Mouse (Mus musculus): ENCODE data around the gene Cdk5rap2.
A peak's percentile ranks its signal among the peaks of the same experiment; 100 is the strongest.

Cdk5rap2 gene

DNA sequence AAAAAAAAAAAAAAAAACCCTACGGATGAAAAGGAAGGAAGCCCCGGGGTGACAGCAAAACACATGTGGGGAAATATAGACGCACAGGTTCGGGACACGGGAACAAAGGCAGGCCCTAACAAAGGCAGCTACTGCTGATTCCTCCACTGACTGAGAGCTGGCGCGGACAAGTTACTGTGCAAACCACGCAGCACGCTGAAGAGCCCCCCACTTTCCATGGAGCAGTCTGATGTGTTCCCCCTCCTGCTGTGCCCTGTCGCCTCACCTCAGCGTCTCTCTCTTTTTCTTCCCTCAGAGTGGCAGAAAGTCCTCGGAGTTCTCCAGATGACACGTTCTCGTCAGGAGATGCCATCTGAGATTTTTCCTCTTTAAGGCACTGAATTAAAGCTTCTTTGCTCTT, 55.8 kb downstream of the Cdk5rap2 start:
- peak in 1 of 2 experiments; percentile 48 for DNase-seq (ENCODE audit: low spot score in 2 of 2)

DNA sequence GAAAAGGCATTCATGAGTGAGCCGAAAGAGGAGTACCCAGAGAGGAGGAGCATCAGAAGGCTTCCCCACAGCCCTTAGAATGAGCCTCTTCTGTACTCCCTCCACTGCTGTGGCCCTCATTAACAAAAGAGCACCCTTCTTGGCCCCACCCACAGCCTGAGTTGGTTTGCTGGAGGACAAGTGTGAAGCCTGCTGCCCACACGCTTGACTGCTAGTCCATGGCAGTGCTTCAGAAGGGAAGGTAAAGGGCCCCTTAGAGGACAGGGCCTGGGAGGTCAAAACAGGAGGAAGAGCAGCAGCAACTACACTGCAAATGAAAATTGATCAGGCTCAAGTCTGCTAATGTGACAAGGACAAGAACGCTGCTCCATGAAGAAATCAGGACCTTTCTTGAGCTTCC, 56.6 kb downstream of the Cdk5rap2 start:
- peak in 1 of 2 experiments; percentile 44 for DNase-seq (ENCODE audit: low spot score in 2 of 2)

DNA sequence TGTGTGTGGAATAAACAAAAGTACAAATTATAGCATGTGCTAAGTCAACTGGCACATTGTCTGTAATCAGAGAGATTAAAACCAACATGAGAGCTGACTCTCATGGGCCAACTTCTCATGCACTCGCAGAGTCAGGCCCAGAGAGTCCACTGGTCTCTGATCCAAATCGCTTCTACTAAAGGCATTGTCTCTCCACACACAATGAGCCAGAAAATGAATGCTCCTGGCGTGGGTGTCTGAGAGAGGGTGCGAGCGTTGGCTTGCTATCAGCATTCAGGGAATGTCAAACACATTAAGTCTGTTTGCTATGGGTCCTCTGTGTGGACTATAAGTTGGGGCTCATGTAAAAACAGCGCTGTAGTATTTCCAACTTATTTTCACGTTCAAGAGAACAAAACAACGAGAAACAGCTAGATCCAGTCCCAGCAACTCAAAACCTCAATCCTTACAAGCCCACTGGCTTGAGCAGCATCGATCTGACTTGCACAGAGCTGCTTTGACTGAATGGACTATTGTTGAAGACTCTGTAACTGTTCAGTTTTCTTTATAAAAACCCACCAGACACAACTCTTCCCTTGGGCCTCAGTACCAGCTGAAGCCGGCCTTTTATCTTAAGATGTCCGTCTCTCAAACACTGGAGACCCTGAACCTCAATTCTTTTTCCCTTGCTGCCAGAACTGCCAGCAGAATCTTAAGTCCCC, 74.6 kb downstream of the Cdk5rap2 start:
- no peak for DNase-seq (ENCODE audit: low spot score in 2 of 2)

DNA sequence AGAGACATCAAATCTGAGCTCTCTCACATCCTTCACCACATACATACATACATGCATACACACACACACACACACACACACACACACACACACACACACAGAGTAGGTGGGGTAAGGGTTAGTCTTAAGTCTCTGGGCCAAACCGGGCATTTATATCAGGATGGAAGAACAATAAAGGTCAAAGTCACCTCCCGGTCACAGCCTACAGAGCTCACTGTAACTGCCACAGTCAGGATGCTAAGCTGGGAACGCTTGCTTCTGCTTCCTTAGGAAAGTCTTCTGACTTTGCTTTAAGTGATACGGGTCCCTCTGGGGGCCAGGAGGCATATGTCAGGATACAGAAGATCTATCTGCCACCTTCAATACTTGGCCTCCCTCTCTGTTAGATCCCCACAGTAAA, 75.2 kb downstream of the Cdk5rap2 start:
- DNase-seq (ENCODE audit: low spot score in 2 of 2): no peak

DNA sequence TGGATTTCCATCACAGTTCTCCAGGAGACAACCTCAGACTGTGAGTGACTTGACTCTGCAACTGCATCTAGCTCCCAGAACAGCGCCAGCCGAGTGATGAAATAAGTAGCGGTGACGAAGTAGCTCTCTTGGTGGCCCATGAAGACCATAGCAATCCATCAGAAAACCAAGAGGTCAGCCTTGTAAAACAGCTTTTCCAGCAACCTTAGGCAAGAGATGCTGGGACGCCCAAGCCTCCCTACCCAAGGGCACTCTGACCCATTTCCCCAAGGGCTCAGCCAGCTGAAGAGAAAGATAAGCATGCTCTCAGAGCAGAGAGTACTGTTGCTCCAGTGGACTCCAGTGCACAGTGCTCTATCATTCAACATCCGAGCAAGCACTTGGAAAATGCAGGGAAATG, 77.3 kb downstream of the Cdk5rap2 start:
- no peak for DNase-seq (ENCODE audit: low spot score in 2 of 2)

DNA sequence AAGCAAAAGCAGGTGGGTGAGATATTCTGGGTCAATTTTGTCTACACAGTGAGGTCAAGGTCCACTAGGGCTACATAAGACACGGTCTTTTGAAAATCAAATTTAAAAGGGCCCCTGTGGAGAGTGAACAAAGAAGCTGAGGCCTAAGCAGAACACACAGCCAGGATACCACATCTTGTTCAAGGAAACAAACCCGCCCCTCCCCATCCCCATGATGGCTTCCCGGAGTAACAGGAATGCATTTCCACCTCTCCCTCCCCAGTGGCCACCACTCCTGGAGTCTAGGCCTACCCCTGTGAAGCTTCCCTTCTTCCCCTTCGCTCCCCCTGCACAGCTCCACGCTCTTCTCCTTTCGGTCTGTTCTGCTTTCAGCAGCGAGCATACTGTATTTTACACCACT, 77.7 kb downstream of the Cdk5rap2 start:
- DNase-seq (ENCODE audit: low spot score in 2 of 2): no peak

DNA sequence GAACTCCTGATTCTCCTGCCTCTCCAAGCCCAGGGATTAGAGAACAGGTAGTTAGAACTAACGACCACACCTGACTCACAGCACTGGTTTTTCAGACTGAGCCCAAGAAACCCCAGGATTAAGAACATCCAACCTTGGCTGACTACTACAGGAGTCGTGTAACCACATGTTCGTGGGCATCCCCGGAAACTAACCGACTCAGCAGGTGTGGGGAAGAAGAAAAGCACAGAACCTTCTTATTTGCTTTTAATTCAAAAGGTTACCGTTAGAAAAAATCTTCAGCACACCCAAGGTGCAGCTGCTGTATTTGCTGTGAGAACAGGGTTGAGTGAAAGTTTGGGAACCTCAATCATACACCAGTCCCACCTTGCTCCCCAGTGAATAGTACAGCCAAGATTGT, 79.1 kb downstream of the Cdk5rap2 start:
- no peak for DNase-seq (ENCODE audit: low spot score in 2 of 2)

DNA sequence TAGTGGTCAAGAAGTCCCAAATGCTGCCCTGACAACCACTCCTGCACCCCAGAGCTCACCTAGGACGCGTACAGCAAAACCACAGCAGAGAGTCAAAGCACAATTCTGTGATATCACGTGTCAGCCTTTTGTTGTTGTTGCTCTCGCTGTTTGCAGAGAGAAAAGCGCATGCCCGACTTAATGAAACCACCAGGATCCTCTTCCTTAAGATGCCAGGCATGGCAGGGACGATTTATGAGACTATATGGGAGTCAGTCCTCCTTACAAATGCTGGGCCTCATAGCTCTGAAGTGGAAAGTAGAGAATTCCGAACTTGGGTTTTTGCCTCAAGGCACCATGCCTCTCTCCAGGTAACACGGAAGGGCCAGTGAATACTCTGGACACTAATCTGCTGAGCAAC, 82.2 kb downstream of the Cdk5rap2 start:
- no peak for DNase-seq (ENCODE audit: low spot score in 2 of 2)

DNA sequence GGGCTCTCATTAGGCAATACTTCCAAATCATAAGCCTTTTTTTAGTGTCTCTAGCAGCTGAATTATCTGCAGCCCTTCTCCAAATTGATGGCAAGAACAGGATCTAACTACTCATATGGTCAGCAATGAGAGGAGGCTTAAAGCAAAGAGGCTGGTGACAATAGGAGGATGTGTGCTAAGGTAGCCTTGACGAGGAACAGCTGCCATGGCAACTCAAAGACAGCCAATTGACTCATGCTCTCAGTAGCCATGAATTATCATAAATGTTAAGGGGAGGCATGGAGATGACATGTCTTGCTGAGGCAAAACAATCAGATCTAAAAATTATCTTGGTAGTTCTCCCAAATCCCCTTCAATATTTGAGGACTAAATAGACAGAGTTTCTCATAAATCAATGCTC, 82.8 kb downstream of the Cdk5rap2 start:
- DNase-seq (ENCODE audit: low spot score in 2 of 2): no peak

DNA sequence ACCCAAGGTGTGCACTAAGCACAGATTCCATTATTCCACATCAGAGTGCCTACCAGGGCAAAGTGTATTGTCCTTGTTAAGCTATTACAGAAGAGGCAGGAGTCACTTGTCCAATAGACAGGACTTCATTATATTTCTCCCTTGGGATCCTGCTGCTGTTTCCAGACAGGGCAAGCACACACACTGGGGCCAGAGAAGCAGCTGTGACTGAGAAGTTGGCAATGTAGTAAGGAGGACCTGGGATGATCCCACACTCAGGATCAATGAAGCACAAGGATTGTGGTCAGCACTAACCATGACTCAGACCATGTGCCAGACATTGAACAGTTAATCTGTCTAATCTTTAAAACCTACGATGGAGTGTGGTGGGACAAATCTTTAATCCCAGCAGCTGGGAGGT, 88.7 kb downstream of the Cdk5rap2 start:
- DNase-seq (ENCODE audit: low spot score in 2 of 2): no peak

DNA sequence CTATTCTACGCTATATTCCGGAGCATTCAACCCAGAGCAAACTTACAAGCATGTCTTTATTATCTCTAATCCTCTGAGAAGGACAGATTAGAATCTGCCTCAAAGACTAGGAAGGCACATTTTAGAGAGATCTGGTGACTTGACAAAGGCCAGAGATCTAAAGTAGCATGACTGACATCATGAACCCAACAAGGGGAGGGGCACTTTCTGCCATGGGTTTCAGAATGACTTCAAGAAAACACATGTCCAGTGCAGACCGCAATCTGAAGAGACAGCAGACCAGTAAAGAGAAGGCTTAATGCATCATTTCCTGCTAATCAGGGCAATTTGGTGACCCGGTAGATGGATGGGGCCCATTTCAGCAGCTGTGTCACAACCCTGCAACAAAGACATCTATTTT, 98.1 kb downstream of the Cdk5rap2 start:
- no peak for DNase-seq (ENCODE audit: low spot score in 2 of 2)

DNA sequence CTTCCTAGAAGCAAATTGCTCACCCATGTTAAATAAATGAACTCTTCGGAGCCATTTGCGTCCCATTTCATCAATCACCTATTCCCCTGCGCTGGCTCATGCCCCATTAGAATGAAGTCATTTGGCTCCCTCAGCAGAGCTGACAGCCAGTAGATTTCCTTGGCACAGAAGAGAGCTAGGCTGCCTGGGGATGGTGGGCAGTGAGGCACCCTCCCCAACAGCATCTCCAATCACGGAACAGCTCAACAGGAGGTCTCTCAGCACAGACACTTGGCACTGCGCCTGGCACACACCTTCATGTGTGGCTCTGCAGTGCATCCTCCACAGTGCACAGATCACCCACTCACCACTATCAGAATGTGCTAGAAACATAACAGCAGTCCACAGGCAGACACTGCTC, 98.7 kb downstream of the Cdk5rap2 start:
- no peak for DNase-seq (ENCODE audit: low spot score in 2 of 2)

DNA sequence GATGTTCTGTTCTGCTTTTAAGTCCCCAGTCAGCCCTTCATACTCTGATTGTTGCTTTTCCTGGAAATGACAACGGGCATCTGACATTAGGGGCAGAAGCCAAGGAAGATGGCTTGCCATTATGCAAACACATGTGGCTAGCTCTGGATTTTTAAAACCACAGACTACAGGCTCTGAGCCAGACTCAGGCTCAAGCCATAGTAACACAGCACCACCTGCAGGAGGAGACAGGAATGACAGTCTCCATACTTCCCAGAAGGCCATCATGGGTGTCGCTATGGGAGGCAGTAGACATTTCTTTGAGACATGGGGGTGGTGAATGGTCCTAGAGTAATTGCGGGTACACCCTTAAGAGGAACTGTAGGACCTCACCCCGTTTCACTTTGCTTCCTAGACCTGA, 103.0 kb downstream of the Cdk5rap2 start:
- DNase-seq (ENCODE audit: low spot score in 2 of 2): peak; percentile 45 to 79

DNA sequence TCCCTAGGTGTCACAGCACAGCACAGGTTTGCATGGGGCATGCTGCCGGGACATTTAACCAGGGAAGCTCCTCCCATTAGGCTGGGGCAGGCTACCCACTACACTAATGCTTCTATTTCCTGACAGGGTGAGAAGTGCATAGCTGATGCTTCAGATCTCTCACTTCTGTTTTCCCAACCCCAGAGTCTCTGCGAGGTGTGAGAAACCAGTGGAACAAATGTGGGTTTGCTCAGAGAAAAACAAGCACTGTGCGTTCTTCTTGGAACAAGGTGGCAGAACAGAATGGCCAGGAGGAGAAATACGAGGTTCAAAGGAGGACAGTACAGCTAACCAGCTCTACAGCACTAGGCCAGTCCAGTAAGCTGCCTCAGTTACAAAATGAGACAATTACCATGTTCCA, 106.4 kb downstream of the Cdk5rap2 start:
- DNase-seq (ENCODE audit: low spot score in 2 of 2): no peak

DNA sequence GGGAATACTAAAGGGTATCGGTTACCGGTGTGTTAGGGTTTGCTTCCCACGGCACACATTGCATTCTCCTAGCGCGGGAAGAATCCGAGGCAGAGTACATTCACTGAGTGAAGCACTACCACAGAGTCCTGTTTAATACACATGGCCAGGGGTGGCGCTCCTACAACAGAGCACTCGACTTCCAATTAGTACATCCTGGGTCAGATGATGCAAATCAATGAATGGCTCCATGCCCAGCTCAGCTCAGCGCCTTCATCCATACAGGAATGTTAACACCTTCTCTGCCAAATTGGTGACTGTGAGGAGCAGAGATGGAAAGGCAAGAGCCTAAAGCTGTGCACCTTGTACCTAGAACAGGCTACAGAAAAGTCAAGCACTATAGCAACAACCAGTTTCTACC, 109.1 kb downstream of the Cdk5rap2 start:
- DNase-seq (ENCODE audit: low spot score in 2 of 2): no peak

DNA sequence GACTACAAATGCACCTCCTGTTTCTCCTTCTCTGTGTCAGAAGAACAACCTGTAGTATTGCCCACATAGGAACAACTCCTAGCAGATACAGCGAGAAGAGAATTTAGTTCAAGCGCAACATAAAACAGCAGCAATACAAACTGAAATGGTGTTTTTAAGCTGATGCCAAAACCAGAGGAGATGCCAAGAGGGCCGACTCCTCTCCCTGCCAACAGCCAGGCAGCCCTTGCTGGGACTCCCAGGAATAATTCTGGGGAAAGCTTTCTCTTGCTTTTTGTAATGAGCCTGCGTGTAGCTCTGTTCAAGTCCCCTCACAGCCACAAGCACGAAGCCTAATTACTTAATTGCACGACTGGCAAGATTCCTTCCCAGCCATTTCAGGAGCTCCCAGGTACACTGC, 120.9 kb downstream of the Cdk5rap2 start:
- no peak for DNase-seq (ENCODE audit: low spot score in 2 of 2)

DNA sequence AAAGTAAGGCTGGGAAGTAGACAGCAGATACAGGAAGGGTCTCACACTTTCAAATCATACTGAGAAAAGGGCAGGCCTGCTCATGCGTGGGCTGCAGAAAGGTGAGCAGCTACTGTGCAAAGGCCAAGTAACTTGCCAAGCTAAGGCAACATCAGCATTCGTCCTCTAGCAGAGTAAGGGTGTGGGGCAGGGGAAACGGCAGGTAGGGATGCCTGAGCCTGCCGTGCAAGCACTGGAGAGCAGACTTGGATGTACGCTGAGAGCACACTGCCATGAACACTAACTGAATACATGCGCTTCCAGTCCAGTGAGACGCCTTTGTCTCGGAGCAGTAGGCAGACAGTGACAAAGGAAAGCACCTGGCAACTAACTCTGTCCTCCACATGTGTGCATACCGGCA, 127.1 kb downstream of the Cdk5rap2 start:
- DNase-seq (ENCODE audit: low spot score in 2 of 2): no peak

DNA sequence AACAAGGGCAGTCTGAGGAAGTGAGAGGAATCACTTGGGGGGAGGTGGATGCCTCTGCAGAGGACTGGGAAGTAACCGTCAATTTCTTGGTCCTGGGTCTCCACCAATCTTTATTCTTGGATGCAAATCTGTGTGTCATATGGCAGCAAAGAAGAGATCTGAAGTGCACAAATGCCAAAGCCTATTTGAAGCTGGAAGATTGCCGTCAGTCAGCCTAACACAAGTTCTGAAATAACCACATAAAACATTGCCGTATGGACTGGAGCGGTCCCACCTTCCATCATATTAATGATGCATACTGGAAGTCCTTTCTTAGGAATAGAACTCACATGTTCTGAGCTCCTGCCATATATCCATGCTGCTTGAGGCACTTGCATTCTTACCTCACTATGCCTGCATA, 131.4 kb downstream of the Cdk5rap2 start:
- no peak for DNase-seq (ENCODE audit: low spot score in 2 of 2)

DNA sequence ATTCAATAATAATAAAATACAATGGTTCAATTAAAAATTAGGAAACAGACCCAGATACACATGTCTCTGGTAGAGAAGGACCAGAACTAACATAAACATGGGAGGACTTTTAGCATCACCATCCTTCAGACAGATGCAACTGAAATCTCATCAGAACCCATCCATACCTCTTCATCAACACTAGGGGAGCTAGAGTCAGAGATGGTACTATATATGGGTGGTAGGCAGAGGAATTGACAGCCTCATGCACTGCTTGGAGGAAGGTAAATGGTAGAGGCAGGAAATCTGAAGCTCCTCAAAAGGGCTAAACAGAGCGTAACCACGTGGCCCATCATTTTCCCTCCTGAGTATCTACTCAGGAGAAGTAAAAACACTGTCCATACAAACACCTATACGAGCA, 132.2 kb downstream of the Cdk5rap2 start:
- DNase-seq (ENCODE audit: low spot score in 2 of 2): no peak

DNA sequence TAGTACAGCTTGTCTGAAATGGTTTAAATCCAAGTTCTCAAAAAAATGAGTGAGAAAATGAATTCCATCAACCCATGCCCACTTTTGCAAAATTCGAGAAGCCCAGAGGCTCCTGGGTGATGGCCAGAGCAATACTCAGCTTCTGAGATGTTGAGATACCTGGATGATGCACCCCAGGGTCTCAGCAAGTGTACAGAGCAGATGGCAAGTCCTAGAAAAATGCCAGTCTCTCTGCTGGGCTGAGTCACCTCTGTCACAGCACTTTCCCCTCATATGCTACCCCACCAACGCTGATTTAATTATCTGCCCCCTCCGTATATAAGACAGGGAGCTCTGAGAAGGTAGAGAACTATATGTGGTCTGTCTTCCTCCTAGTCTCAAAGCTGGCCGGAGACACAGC, 137.3 kb downstream of the Cdk5rap2 start:
- no peak for DNase-seq (ENCODE audit: low spot score in 2 of 2)

DNA sequence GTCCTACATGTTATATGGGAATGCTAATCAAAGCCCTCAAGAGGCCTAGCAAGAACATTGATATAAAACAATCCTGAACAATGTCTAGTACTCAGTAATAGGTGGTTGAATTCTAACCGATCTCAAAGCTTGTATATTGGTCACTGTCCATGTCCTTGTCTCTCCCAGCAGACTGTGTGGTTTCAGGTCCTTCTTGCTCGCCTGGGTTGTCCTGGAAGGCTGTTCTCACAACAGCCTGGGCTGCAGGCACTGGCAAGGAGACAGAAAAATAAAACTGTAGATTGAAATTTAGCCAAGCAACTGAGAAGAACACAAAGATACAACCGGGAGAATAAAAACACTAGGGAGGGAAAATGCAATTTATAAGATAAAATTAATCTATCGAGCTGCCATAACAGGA, 137.7 kb downstream of the Cdk5rap2 start:
- no peak for DNase-seq (ENCODE audit: low spot score in 2 of 2)

DNA sequence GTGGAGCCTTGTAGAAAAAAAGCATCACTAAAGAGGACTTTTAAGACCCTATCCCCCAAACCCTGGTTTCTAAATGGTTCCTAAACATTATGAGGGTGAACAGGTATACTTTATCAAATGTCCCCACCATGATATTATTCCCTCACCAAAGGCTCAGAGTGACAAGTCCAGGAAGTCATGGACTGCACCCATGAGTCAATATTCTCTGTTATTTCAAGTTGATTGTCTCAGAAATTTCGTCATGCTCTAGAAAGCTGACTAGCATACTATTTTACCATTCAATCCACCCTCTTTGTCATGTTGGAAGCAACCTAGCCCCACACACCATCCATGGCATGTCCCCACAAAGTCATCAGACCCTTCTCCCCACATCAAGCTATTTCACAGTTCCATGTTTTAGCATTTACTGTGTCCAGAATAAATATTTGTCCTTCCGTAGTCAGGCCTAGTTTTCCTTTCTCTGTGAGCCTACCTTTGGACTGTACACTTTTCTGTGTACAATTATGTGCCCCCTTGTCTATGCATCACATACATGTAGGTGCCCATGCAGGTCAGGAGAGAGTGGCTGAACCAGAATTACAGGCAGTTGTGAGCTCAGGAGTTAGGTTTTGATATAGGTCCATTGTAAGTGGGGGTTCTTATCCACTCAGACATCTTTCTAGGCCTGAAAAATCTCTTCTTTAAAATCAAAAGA, 142.9 kb downstream of the Cdk5rap2 start:
- DNase-seq (ENCODE audit: low spot score in 2 of 2): no peak

DNA sequence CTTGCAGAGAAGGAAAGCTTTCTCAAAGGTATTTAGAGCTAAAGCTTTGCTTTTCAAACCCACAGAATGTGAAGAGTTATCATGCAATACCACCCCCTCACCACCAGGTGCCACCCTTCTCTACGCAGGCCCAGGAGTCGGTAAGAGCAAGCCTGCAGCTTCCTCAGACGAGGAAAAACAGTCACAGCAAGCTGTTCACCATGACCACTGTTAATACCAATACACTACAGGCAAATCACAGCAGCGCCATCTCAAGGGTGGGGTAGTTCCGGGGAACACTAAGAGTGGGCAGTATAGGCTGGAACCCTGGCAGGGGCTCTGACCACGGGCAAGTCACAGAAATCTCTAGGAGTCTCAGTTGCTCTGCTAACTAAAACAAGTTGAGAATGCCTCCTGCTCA, 145.0 kb downstream of the Cdk5rap2 start:
- DNase-seq (ENCODE audit: low spot score in 2 of 2): peak; percentile 30 to 68

DNA sequence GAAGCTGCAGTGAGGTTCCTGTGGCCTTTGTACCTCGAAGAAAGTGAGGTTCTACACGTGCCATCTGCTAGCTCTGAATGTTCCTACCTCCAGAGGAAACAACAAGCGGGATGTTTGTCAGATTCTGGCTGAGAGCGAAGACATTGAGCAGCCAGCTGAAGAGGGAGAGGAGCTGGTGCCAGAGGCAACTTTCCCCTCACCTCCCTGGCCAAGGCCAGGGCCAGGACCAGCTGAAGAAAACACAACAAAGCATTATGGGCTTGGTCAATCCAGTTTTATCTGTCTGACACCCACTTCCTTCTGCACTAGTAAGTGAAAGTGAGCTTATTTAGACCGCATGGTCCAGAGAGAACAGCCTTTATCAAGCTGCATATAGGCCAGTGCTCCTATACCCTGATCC, 147.4 kb downstream of the Cdk5rap2 start:
- no peak for DNase-seq (ENCODE audit: low spot score in 2 of 2)

Measured in spleen, postnatal 4 days (tissue).